Mouse (Mus musculus): ENCODE results near the gene Tmem51. TPM values are rescaled to one million over a fixed set of nuclear protein-coding genes. Genes with fewer than 3 reads are reported as not detected.

The Tmem51 gene
- total and polyA plus RNA-seq, 2 experiments from 2014 or later = 34.4 to 46.8 TPM

GRCm38 (mm10) chr4:141983689-141984088 lies 100.4 kb downstream of the Tmem51 start:
- Histone ChIP-seq H3K4me2 (ENCODE audit: low read depth, low read length) (no peak overlapping the region), H3K4me1 (ENCODE audit: control insufficient read depth, insufficient read depth) (no peaks in the 10 kb centered on the region), H3K4me3 (ENCODE audit: low read depth, low read length) (no peak overlapping the region), H3K9me3 (replicated peaks; ENCODE audit: control insufficient read depth, low read length) (no peaks in the 10 kb centered on the region), H3K9ac (replicated peaks; ENCODE audit: low read depth, low read length) (no peak overlapping the region), H3K27me3 (ENCODE audit: control insufficient read depth, insufficient read depth, low read length) (no peaks in the 10 kb centered on the region), H3K27ac (ENCODE audit: low read depth) (no peak overlapping the region), H3K36me3 (replicated peaks; ENCODE audit: control insufficient read depth, insufficient read depth, low read length) (no peaks in the 10 kb centered on the region)
- ATAC-seq (ENCODE audit: insufficient read depth, low read depth) (no peak), DNase-seq (ENCODE audit: low spot score) (no peak)
- WGBS = 63% methylated on average over 3 of the region's 3 CpGs
- TF ChIP-seq EP300 (IDR thresholded peaks at IDR 0.05; ENCODE audit: low read depth) (no peak), CTCF (IDR thresholded peaks at IDR 0.05; ENCODE audit: low read depth) (no peak)

DNA sequence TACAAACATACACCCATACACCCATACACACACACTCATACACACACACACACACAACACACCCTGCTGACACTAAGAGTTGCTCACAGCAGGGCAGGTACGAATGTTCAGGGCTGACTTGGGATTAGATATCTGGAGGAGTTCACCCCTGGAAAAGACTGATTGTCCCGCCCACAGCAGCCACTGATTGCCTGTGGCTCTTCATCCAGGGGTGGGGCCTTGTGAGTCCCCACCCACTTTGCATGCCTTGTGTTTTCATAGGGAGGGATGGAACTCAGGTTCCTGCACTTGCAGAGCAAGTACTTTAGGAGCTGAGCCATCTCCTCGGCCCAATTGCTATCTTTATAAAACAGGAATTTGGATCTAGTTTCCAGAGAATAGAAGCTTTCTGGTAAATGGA lies 102.6 kb downstream of the Tmem51 start:
- Histone ChIP-seq H3K36me3 (replicated peaks; ENCODE audit: control insufficient read depth, insufficient read depth, low read length) (no peaks in the 10 kb centered on the region), H3K27me3 (ENCODE audit: control insufficient read depth, insufficient read depth, low read length) (no peaks in the 10 kb centered on the region), H3K4me3 (ENCODE audit: low read depth, low read length) (no peak overlapping the region), H3K4me2 (ENCODE audit: low read depth, low read length) (no peak overlapping the region), H3K9me3 (replicated peaks; ENCODE audit: control insufficient read depth, low read length) (no peaks in the 10 kb centered on the region), H3K4me1 (ENCODE audit: control insufficient read depth, insufficient read depth) (no peaks in the 10 kb centered on the region), H3K9ac (replicated peaks; ENCODE audit: low read depth, low read length) (no peak overlapping the region), H3K27ac (ENCODE audit: low read depth) (no peak overlapping the region)
- WGBS = 69% methylated on average over 3 of the region's 3 CpGs
- ATAC-seq (ENCODE audit: insufficient read depth, low read depth) = no peak
- TF ChIP-seq EP300 (IDR thresholded peaks at IDR 0.05; ENCODE audit: low read depth) (no peak), CTCF (IDR thresholded peaks at IDR 0.05; ENCODE audit: low read depth) (no peak)
- DNase-seq (ENCODE audit: low spot score) = no peak

Other genes with a start within 250 kb of the Tmem51 start
- not detected in 2 replicates for gene Ctrc, start 237.9 kb downstream of the Tmem51 start, total RNA-seq (2014; rRNA removed; ENCODE audit: low replicate concordance)
- not detected in 2 replicates for gene Ctrc, start 237.9 kb downstream of the Tmem51 start, polyA plus RNA-seq (2015; fragmentation: Nextera tagmentation; extraction: Ambion mirVana)
- 42.7 and 42.9 TPM in 2 replicates for gene Efhd2, start 209.4 kb downstream of the Tmem51 start, total RNA-seq (2014; rRNA removed; ENCODE audit: low replicate concordance)
- 54.5 and 56.9 TPM in 2 replicates for gene Efhd2, start 209.4 kb downstream of the Tmem51 start, polyA plus RNA-seq (2015; fragmentation: Nextera tagmentation; extraction: Ambion mirVana)
- 3.3 TPM in 1 of 2 replicates, not detected in the other for gene Fhad1, start 69.2 kb downstream of the Tmem51 start, total RNA-seq (2014; rRNA removed; ENCODE audit: low replicate concordance)
- 1.5 and 2.7 TPM in 2 replicates for gene Fhad1, start 69.2 kb downstream of the Tmem51 start, polyA plus RNA-seq (2015; fragmentation: Nextera tagmentation; extraction: Ambion mirVana)
- gene Kazn, start 155.1 kb upstream of the Tmem51 start, total RNA-seq (2014; rRNA removed; ENCODE audit: low replicate concordance) = 7.1 and 19.9 TPM in 2 replicates
- 1.8 and 2.5 TPM in 2 replicates for gene Kazn, start 155.1 kb upstream of the Tmem51 start, polyA plus RNA-seq (2015; fragmentation: Nextera tagmentation; extraction: Ambion mirVana)

Data from heart, postnatal 0 days (tissue).